In the genomic region with DNA sequence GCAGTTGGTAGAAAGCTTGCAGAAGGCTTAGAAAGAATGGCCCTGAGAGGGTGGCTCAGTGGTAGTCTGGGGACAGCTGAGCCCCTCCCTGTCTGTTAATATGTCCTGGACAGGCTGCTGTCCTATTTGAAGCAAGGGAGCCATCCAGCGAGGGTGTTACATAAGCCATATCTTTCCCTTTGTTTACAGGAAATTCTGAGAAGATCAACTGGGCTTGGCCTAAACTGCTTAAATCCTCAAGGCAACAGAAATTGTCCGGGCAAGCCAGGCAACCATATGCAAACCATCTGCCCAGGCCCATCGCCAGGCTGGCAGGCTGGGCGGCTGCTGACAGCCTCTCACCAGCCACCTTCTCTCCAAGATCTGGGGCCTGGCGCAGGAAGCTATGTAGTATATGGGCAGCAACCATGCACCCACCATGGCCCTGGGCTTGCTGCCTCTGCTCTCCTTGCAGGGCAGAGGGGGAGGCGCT, we compare ENCODE assay signal across 10 mouse cellular contexts. TPM values are rescaled to one million over a fixed set of nuclear protein-coding genes. Genes with fewer than 3 reads are reported as not detected.
DNase-seq lines count a peak whose midpoint lies in the region; ATAC-seq and TF ChIP-seq lines count a peak whose summit lies in the region.
"Had no signal": no experiment of that assay in that cellular context is flagged by ENCODE, and none has a peak within 500 bp of the region (broad histone marks: within the 10 kb centered on the region; RNA-seq: fewer than 3 reads in every experiment).

No protein-coding gene starts in this region.

- H3K4me2 ChIP-seq in intestine, postnatal 0 days (replicated peaks; ENCODE audit: low read depth) = no peak overlapping the region
- H3K4me2 ChIP-seq: embryonic facial prominence, embryonic 13.5 days; limb, embryonic 12.5 days had no signal

- DNase-seq in lung, adult 2 months = peak; percentile 18
- no peak for DNase-seq in lung, adult 18-20 months
- peak; percentile 56 for DNase-seq in gastrocnemius, adult 2 months
- DNase-seq in layer of hippocampus, adult 9-11 months = peak; percentile 75
- peak; percentile 70 for DNase-seq in right cerebral cortex, postnatal 25 days
- DNase-seq in kidney, postnatal 14 days = no peak

- H3K4me1 ChIP-seq in lung, adult 2 months (ENCODE audit: control insufficient read depth, insufficient read depth, low read length) = peaks cover 10% of the 10 kb centered on the region
- H3K4me1 ChIP-seq in intestine, postnatal 0 days (replicated peaks; ENCODE audit: control insufficient read depth, insufficient read depth, low read length) = no peaks in the 10 kb centered on the region

- no peaks in the 10 kb centered on the region for H3K9me3 ChIP-seq in intestine, postnatal 0 days (ENCODE audit: control insufficient read depth)
- H3K9me3 ChIP-seq: embryonic facial prominence, embryonic 13.5 days; limb, embryonic 12.5 days had no signal

- intact Hi-C loops in gastrocnemius, adult 2 months (cut with DNase I) = no loop called here

- H3K36me3 ChIP-seq in intestine, postnatal 0 days (ENCODE audit: control insufficient read depth, insufficient read depth) = no peaks in the 10 kb centered on the region
- H3K36me3 ChIP-seq: embryonic facial prominence, embryonic 13.5 days; limb, embryonic 12.5 days had no signal

- H3K27ac ChIP-seq in gastrocnemius, adult 2 months = peak overlapping the region; percentile 55
- no peak overlapping the region for H3K27ac ChIP-seq in intestine, postnatal 0 days (ENCODE audit: low read depth, low read length)
- H3K27ac ChIP-seq: embryonic facial prominence, embryonic 13.5 days; limb, embryonic 12.5 days had no signal

- no peak for TF ChIP-seq POLR2A in lung, adult 2 months (IDR thresholded peaks at IDR 0.05; ENCODE audit: borderline replicate concordance, extremely low read depth, low read depth, low read length)

- no peak for ATAC-seq in intestine, postnatal 0 days
- ATAC-seq in activated CD4-positive, CD25-positive, alpha-beta regulatory T cell, adult 4 months = no peak

- no peak overlapping the region for H3K4me3 ChIP-seq in lung, adult 2 months (replicated peaks; ENCODE audit: extremely low read depth, low read depth, low read length)
- no peak overlapping the region for H3K4me3 ChIP-seq in gastrocnemius, adult 2 months
- H3K4me3 ChIP-seq in intestine, postnatal 0 days (ENCODE audit: low read depth, low read length) = no peak overlapping the region
- H3K4me3 ChIP-seq: embryonic facial prominence, embryonic 13.5 days; limb, embryonic 12.5 days had no signal

- 55% methylated on average over 6 of the region's 6 CpGs for WGBS in lung, adult 2 months
- 73% methylated on average over 6 of the region's 6 CpGs for WGBS in intestine, postnatal 0 days

- H3K9ac ChIP-seq in intestine, postnatal 0 days (ENCODE audit: low read depth, low read length) = no peak overlapping the region
- H3K9ac ChIP-seq: embryonic facial prominence, embryonic 13.5 days; limb, embryonic 12.5 days had no signal

- TF ChIP-seq CTCF in lung, adult 2 months (IDR thresholded peaks at IDR 0.05; ENCODE audit: insufficient read depth, low read length) = no peak
- no peak for TF ChIP-seq CTCF in gastrocnemius, adult 2 months (IDR thresholded peaks at IDR 0.05)
- TF ChIP-seq CTCF in intestine, postnatal 0 days (IDR thresholded peaks at IDR 0.05; ENCODE audit: low read depth) = no peak

- H3K27me3 ChIP-seq in intestine, postnatal 0 days (replicated peaks; ENCODE audit: control insufficient read depth, insufficient read depth, low read length) = no peaks in the 10 kb centered on the region
- H3K27me3 ChIP-seq: embryonic facial prominence, embryonic 13.5 days; limb, embryonic 12.5 days had no signal

RNA-seq across cellular contexts. Expression of a gene that starts 18.6 kb away (rescaled TPM):
- 13.4 and 130 TPM in 2 replicates for polyA plus RNA-seq in lung, adult 2 months (2012; rRNA removed)
- total RNA-seq in gastrocnemius, adult 2 months (2021) = under 1 TPM in 1 of 2 experiments, not detected in 1; 0.50 TPM
- polyA plus RNA-seq in intestine, postnatal 0 days (2015; fragmentation: Nextera tagmentation; extraction: Ambion mirVana) = 0.10 and 0.12 TPM in 2 replicates
- polyA plus RNA-seq in activated CD4-positive, CD25-positive, alpha-beta regulatory T cell, adult 4 months (2017; shearing (Covaris generic)) = not detected

RNA-seq across cellular contexts. Expression of a gene that starts 41.3 kb away (rescaled TPM):
- 84.6 and 94.5 TPM in 2 replicates for polyA plus RNA-seq in lung, adult 2 months (2012; rRNA removed)
- total RNA-seq in gastrocnemius, adult 2 months (2021) = 10 to 100 TPM; 12.0 to 13.0 TPM
- polyA plus RNA-seq in intestine, postnatal 0 days (2015; fragmentation: Nextera tagmentation; extraction: Ambion mirVana) = 60.7 and 63.1 TPM in 2 replicates
- polyA plus RNA-seq in activated CD4-positive, CD25-positive, alpha-beta regulatory T cell, adult 4 months (2017; shearing (Covaris generic)) = 10 to 100 TPM; 34.2 to 40.6 TPM

RNA-seq across cellular contexts. Expression of a gene that starts 51.1 kb away (rescaled TPM):
- polyA plus RNA-seq in lung, adult 2 months (2012; rRNA removed) = 37.6 and 43.6 TPM in 2 replicates
- total RNA-seq in gastrocnemius, adult 2 months (2021) = 10 to 100 TPM; 13.4 to 16.7 TPM
- polyA plus RNA-seq in intestine, postnatal 0 days (2015; fragmentation: Nextera tagmentation; extraction: Ambion mirVana) = 26.3 and 27.0 TPM in 2 replicates
- polyA plus RNA-seq in activated CD4-positive, CD25-positive, alpha-beta regulatory T cell, adult 4 months (2017; shearing (Covaris generic)) = 10 to 100 TPM; 11.4 to 12.5 TPM

Comparison
In these comparisons a context has a peak if more than half of its experiments do, and no peak if none do; other contexts are left out.
1. DNase-seq: peak in lung, adult 2 months (single experiment), gastrocnemius, adult 2 months (single experiment), layer of hippocampus, adult 9-11 months (single experiment) and right cerebral cortex, postnatal 25 days (single experiment); none in lung, adult 18-20 months (0 of 2) and kidney, postnatal 14 days (single experiment).
2. RNA of a gene that starts 18.6 kb away (polyA plus RNA-seq): 13.4 to 130 TPM in lung, adult 2 months; 0.10 to 0.12 TPM in intestine, postnatal 0 days and not detected in activated CD4-positive, CD25-positive, alpha-beta regulatory T cell, adult 4 months; every median in the first group is over 10 times any median in the second.